Mouse (Mus musculus) embryo, embryonic 11.5 days (tissue): ENCODE measurements around the gene Tmem39b.
A peak's percentile ranks its signal among the peaks of the same experiment; 100 is the strongest.
"Not testable (repeated sequence)": the region's sequence is repeated elsewhere in the genome, so short reads cannot be mapped to it uniquely, and the experiment has no call there.

Experiments
- DNase-seq: peaks from one replicate; pipeline ENCODE4 v3.0.0-alpha.2; 2012; ENCODE audit warnings: low read depth, low spot score

Gene Tmem39b

GRCm38 (mm10) chr4:129696158-129696985 lies at the start of gene Tmem39b:
Tmem39b (minus strand) TSS chr4:129696838.
- peak; percentile 88 for DNase-seq

- no peak for DNase-seq
Measured at GRCm38 (mm10) chr4:129746106-129746505, 49.5 kb upstream of the Tmem39b start.

- no peak for DNase-seq
Measured at GRCm38 (mm10) chr4:129743494-129743893, 46.9 kb upstream of the Tmem39b start.

GRCm38 (mm10) chr4:129743010-129743390 lies 46.4 kb upstream of the Tmem39b start:
- DNase-seq, result peak; percentile 7

GRCm38 (mm10) chr4:129742232-129743009 lies 45.8 kb upstream of the Tmem39b start, which contains the start of gene Khdrbs1:
Khdrbs1 (minus strand) TSS chr4:129742303.
- peak; percentile 99 for DNase-seq

GRCm38 (mm10) chr4:129741974-129742231 lies 45.3 kb upstream of the Tmem39b start:
- DNase-seq, result no peak

- peak; percentile 34 for DNase-seq
Measured at GRCm38 (mm10) chr4:129741251-129741973, 44.8 kb upstream of the Tmem39b start.

- no peak for DNase-seq
Measured at GRCm38 (mm10) chr4:129739111-129739645, 42.5 kb upstream of the Tmem39b start.

- DNase-seq, result no peak
Measured at GRCm38 (mm10) chr4:129736173-129736572, 39.5 kb upstream of the Tmem39b start.

- DNase-seq, result not testable (repeated sequence)
Measured at GRCm38 (mm10) chr4:129735485-129735884, 38.8 kb upstream of the Tmem39b start.

GRCm38 (mm10) chr4:129731423-129731822 lies 34.8 kb upstream of the Tmem39b start:
- no peak for DNase-seq

GRCm38 (mm10) chr4:129716310-129716709 lies 19.7 kb upstream of the Tmem39b start:
- DNase-seq, result no peak

- DNase-seq, result no peak
Measured at GRCm38 (mm10) chr4:129709486-129710129, 13.0 kb upstream of the Tmem39b start.

GRCm38 (mm10) chr4:129706750-129707149 lies 10.1 kb upstream of the Tmem39b start:
- no peak for DNase-seq

GRCm38 (mm10) chr4:129702454-129702853 lies 5.8 kb upstream of the Tmem39b start:
- DNase-seq, result peak; percentile 72

- DNase-seq, result peak; percentile 76
Measured at GRCm38 (mm10) chr4:129701503-129702377, 5.1 kb upstream of the Tmem39b start.

- DNase-seq, result not testable (repeated sequence)
Measured at GRCm38 (mm10) chr4:129700661-129701060, 4.0 kb upstream of the Tmem39b start.

GRCm38 (mm10) chr4:129700216-129700615 lies 3.6 kb upstream of the Tmem39b start:
- no peak for DNase-seq

GRCm38 (mm10) chr4:129697191-129697590 lies 553 bp upstream of the Tmem39b start:
- DNase-seq, result no peak

GRCm38 (mm10) chr4:129695815-129696157 lies 852 bp downstream of the Tmem39b start:
- no peak for DNase-seq
